Mouse (Mus musculus): ENCODE measurements around the gene Bbx. TPM values are rescaled to one million over a fixed set of nuclear protein-coding genes. Genes with fewer than 3 reads are reported as not detected.

Bbx gene
- total RNA-seq, 2 experiments from 2014 or later = 23.8 to 25.4 TPM

DNA sequence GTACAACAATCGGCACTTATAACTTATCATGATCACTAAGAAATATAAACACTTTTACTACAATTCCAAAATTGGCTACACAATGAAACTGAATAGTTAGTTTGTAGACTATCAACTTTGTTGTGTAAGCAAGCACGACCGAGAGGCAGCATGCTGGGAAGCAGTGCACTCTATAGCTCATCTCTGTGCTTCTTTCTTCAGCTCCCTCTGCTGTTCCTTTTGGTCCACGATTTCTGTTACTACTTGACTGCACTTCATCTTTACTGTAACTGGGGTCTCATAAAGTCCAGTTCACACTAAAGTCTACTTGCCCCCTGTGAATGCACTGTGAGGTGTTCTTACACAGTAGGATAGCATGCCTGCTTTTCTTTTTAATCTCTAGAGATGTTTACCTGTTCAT lies 189.7 kb downstream of the Bbx start:
- no peak for DNase-seq (ENCODE audit: low spot score in 2 of 2)

DNA sequence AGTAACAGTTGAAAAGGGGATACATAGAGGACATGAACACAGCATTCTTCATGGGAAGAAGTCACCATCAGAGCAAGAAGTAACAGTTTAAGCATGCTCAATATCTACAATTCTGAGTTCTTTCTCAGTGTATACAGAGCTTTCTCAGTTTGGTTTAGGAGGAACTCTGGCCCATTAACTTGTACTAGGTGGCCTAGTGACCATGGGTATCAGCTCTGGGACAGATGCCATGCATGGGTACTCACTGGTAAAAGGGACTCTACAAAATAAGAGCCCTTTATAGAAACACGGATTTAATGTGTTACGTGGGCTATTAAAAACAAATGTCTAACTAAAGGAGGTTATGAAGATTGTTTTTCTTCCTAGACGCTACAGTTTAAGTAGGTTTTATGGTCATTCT lies 190.6 kb downstream of the Bbx start:
- no peak for DNase-seq (ENCODE audit: low spot score in 2 of 2)

DNA sequence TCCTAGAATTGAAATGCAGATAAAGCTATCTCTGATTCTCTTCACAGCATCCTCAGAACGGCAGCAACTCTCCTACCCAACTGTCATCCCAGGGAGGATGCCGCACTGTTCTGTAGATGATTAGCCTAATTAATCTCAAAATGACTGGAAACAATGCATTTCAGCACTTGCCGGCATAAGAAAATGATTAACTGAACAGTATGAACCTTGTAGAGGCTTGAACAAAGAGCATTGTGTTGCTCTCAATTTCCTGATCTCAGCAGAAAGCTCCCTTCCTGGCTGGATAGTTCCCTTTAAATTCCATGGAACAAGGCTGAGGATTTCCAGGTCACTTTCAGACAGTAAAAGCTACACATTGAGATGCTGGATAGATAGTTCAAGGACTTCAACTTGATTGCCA lies 197.0 kb downstream of the Bbx start:
- DNase-seq (ENCODE audit: low spot score in 2 of 2) = no peak

DNA sequence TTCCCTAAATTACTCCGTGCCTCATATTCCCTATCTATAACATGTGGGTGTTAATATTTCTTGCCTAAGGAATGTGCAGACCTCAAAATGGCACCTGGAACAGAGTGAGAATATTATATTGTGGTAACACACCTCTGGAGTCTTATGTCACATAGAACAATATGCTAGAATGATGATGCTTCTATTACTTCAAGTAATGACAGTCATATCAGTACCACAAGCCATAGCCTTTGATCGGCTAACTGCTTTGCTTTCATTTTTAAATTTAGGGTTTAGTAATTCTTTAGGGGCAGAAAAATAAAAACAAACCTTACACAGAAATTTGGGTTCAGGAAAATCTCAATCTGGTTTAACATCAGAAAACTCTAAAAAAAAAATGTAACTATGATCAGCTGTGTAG lies 201.6 kb downstream of the Bbx start:
- DNase-seq (ENCODE audit: low spot score in 2 of 2) = no peak

DNA sequence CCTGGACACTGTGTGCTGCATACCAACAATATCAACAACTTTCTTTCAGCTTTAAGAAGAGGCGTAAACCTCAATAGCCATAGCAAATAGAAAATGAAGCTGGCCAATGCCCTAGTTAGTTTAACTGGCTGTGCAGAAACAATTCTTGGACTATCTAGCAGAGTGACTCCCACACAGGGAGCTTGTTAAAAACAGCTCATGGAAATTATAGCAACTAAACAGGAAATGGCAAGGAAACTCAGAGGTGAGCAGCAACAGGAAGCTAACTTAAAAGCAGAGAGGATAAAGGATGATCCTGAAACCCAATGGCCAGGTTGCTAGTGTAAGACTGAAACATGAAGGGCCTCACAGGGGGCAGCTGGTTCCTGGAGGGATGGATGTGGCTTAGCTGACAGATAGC lies 203.4 kb downstream of the Bbx start:
- DNase-seq (ENCODE audit: low spot score in 2 of 2) = no peak

DNA sequence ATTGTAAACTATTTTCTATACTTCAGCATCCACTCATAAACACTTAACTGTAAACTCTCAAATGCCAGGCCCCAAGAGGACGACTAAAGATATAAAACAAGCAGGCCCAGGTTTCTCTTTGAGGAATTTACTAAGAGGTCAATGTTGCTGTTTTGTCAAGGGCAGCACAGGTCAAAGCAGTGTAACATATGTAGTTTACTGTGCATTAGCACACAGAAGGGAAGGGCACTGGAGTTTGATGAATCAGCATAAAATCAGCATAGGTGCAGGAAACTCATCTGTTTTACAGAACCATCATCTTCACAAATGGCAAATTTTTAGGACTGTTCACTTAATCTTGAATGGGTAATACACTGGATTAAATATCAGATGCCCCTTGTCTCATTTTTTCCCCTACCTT lies 205.9 kb downstream of the Bbx start:
- DNase-seq (ENCODE audit: low spot score in 2 of 2) = no peak

DNA sequence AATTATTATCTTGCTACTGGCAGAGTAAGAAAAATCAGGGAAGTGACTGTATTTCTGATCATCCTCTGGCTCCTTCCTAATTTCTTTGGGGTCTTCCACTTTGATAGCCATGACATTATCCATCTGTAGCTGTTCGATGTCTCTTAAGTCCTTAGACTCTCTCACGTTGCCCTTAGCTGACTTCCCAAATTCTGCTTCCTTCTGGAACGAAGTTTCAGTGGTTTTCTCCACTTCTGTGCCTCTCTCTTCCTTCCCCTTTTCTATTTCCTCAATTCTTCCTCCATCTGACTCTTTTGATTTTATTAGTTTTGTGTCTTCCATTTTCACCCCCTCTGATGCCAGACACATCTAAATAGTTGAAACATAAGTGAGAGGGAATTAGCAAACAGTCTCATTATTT lies 207.2 kb downstream of the Bbx start:
- DNase-seq (ENCODE audit: low spot score in 2 of 2) = no peak

DNA sequence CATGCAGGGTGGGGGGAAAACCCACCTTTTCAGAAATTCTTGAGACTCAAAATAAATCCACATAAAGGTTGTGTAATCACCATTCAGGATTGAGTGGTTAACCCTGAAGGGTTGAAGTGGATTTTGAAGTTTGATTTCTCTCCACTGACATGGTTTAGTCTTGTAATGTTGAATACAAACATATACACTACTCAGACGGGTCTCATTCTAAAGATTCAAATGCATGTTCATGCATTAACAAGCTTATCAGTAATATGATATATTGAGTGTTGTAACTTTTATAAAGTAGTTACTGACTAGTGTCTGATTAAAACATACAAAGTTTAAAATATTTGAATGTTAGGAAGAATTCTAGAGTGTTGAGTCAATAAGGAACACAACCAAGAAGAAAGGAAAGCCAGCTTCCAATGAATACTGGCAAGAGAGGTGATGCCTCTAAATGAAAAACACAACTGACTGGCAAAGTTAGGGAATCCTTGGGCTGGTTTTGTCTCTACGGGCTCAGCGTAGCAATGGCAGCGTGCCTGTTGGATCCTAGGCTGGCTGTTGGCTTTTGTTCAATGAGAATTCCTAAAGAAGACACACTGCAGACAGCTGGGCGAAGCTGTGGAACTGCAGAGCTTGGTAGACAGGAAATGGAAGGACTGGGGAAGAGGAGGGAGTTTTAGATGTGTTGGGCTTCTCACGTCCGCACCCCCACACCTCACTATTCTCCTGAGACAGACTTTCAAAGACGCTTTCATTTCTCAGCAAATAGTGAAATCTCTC lies 211.3 kb downstream of the Bbx start:
- DNase-seq (ENCODE audit: low spot score in 2 of 2) = peak in 1 of 2 experiments; percentile 23

DNA sequence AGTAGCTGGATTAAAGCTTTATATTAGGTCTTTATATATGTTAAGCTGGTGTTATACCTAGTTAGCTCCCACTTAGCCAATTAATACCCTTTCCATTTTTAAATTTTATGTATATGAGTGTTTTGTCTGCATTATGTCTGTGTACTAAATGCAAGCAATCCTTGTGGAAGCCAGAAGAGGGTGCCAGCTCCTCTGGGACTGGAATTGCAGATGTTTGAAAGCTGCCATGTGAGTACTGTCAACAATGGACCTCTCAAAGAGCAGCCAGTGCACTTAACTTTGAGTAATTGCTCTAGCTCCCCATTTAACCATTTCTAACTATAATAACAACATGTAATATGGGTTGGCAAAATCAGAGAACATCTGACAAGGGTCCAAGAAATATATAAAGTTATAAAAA lies 215.1 kb downstream of the Bbx start:
- DNase-seq (ENCODE audit: low spot score in 2 of 2) = no peak

DNA sequence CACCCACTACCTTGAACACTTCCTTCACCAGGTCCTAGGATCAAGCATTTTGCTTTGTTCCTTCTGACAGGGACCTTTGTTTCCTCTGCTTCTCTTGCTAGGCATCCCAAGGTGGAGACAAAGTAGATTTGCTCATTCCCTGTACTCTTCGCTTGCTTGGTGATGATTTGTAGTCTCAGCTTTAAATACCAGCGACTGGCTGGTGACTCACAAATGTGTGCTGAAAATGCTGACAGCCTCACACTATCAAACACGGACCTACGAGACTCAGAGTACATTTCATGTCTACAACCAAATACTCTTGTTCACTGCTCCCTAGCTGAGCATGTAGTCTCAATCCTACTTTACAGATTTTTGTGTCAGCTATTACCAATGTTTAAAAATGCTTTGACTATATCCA lies 220.5 kb downstream of the Bbx start:
- no peak for DNase-seq (ENCODE audit: low spot score in 2 of 2)

DNA sequence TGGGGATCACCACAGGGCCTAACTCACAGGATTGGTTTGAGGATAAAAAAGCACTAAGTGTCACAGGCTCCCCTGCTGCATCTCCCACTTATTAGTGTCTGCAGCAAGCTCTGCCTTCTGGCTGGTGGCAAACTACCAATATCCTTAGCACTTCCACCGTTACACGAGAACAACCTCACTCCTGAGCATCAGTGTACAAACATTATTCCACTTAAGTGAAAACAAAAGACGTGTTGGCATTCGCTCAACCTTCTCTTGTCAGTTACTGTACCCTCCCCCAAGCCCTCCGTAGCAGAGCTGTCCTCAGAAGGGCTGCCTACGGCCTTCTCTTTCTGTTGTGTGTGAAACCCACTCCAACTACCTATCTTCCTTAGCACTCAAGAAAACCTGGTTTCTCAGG lies 221.0 kb downstream of the Bbx start:
- no peak for DNase-seq (ENCODE audit: low spot score in 2 of 2)

DNA sequence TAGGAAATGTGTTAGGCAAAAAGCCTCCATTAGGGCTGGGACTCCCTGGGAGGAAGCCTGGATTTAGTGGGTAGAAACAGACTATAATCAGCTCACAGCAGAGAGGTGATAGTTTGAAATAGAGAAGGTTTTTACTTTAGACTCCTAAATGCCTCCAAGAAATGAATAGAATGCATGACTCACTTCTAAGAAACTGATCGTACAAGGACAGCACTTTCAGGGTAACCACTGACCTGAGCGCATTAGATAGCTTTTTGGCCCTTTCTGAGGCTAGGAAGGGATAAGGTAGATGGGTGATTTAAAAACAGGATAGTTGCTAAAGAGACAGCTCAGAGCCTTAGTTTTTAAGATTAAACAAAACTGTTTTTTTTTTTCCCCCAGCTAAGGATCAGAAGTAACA lies 221.4 kb downstream of the Bbx start:
- no peak for DNase-seq (ENCODE audit: low spot score in 2 of 2)

DNA sequence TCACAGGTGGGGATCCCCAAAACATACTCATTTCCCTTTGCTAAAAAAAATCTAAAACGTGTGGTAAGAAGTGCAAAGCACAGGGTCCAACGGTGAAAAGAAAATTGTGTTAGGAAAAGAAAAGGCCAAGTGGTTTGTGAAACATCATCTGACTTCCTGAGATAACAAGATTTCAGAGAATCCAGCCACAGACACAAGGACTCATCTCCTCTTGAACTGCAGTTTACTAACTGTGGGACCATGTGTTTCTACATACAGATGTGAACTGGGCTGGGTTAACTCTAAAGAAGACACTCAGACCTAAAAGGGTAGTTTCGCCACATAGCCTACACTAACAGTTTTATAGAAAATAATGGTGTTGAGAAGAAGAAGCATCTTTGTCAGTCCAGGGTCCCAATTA lies 227.2 kb downstream of the Bbx start:
- no peak for DNase-seq (ENCODE audit: low spot score in 2 of 2)

DNA sequence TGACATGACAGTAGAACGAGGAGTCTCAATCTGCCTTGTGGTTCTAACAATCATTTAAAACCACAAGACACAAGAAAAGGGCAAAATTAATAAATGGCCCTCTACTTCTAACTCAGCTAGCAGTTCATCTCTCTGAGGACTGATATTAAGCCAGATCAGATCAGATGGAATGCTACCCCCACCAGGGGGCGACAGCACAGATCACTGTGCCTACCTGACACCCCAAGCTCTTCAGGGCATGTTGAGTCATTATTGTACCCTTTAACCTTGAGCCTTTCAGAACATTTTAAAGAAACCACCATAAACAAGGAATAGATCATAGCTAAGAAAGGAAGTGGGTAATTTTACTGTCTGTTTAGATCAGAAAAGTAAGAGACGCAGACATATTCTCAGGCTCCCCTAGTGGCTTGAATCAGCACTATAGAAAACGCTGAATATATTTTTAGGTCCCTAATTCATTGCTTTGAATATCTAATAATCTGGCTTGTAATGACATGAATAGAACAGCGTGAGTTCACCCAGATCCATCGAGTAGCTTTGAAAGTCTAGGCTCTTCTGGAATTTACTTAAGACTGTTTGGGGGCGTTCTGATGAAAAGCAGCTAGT lies 230.5 kb downstream of the Bbx start:
- DNase-seq (ENCODE audit: low spot score in 2 of 2) = no peak

DNA sequence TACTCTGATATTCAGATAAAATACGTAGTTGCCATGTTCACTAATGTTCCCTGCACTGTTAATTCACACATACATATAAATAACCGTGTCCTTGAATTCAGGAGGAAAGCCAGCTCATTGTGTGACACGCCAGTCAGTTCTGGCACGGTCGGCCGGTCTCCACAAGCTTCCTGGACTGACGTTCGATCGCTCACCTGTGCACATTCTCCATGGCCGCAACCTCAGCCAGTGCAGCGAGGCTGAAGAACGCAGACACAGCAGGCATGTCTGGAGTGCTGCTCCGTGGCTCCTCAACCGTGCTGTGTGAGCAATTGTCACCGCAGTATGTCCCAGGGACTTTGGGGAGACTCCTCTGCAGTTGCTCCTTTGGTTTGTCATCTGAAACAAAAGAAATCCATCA lies 232.0 kb downstream of the Bbx start:
- DNase-seq (ENCODE audit: low spot score in 2 of 2) = no peak

DNA sequence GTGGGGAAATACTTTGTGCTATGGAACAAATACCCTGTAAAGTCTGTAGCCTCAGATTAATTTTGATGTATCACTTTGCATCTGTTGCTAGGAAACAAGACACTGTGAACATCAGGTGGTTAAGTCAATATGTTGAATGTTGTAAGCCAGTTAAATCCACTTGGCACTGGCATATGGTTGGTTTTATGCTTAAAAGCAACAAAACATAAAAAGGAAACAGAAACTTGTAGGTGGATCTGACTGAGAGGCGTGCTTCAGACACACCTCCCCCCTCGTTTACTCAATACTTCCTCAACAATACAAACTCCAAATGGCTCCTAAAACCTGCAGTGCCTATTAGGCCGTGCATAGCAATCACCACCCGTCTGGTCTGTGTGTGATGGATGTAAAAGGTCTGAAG lies 236.1 kb downstream of the Bbx start:
- no peak for DNase-seq (ENCODE audit: low spot score in 2 of 2)

DNA sequence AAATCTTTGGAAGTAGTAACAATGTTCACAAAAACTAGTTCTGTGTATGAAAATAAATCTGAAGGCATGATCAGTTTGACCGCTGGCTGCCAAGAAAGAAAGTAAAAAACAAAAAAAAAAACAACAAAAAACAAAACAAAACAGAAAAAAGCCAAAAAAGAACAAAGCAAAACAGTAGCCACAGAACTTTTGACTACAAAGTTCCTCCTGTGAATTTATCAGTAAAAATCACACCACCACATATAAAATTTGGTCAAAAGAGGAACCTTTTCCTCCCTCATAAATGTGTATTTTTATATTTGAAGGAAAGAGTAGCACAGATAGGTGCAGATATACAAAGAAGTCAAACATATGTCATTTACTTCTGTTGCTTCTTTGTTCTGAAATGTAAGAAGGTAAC lies 239.6 kb downstream of the Bbx start:
- no peak for DNase-seq (ENCODE audit: low spot score in 2 of 2)

DNA sequence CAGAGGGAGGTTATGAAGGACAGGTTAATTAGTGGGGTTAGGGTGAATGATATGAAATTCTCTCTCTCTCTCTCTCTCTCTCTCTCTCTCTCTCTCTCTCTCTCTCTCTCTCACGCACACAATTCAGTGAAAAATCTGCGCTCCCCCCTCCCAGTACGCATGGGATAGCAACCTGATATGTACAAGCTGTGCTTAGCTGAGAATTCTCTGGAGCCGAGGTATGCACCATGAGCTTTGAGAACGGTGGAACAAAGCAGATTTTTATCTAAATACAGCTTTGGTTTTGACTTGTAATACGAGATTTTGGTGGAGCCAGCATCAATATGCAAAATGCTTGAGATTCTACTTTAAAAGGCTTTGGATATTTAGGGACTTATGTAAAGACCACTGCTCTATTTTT lies 243.1 kb downstream of the Bbx start:
- DNase-seq (ENCODE audit: low spot score in 2 of 2) = no peak

DNA sequence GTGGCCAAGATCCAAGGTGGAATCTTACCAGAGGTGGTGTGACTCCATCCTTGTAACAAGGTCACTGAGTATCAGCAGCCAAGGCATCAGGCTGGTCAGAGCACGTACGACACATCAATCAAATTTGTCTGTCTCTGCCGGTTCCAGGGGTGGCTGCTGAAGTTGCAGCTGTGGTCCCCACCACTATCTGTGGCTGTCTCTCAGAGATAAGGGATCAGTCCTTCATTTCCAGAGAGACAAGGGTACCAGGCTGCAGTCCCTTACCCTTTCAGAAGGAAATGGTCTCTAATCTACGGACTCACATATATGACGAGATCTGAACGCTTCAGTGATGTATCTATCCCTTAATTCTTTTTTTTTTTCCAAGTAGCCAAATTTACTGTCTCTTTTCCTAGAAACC lies 245.6 kb downstream of the Bbx start:
- DNase-seq (ENCODE audit: low spot score in 2 of 2) = no peak

DNA sequence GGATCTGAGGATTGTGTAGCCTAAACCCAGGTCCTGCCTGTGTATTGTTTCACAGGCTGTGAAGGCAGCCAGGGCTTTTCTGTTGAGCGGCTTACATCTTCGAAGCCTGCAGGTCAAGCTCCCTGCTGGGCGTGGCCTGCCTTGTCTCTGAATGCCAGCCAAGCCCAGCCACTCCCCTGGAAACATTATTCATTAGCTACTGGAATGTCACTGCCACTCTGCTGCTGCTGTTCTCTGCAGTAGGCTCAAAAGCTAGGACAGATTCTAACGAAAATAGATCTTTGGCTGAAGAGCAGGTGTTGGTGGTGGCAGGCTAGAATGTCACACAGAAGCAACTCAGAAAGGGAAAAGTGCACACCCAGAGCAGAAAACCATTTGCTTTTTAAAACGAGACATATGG lies 247.1 kb downstream of the Bbx start:
- no peak for DNase-seq (ENCODE audit: low spot score in 2 of 2)

DNA sequence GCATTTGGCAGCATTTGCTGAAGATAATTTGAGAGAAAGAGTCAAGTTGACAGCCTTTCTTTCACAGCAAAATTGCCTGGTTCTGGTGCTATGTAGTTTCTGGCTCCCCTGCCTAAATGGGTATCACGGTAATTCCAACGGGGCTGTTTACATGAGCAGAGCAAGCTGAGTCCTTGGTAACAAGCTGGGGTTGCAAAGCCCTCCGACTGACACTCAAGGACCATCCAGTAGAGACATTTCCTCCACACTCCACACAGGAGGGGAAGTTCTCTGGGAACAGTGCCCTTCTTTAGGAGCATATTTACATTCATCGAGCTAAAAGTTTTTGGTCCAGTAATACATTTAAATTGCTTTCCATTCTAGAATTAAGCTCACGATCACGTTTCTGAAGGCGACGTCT lies 249.2 kb downstream of the Bbx start:
- DNase-seq (ENCODE audit: low spot score in 2 of 2) = no peak

DNA sequence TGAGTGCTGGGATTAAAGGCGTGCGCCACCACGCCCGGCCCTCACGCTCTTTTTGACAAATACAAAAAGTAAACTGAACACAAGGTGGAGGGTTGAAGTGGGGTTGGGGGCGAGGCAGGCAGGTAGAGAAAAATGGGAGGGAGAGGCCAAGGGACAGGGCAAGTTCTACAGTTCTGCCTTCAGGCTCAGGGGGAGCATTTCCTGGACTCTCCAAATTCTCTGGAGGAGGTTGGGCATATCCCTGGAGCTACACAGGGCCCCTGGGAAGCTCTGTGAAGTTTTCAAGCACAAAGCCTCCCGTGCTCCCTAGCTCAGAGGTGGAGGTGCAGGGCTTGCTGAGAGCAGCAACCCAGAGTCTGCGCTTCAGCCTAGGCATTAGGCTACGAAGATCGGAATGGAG lies 249.6 kb downstream of the Bbx start:
- no peak for DNase-seq (ENCODE audit: low spot score in 2 of 2)

DNA sequence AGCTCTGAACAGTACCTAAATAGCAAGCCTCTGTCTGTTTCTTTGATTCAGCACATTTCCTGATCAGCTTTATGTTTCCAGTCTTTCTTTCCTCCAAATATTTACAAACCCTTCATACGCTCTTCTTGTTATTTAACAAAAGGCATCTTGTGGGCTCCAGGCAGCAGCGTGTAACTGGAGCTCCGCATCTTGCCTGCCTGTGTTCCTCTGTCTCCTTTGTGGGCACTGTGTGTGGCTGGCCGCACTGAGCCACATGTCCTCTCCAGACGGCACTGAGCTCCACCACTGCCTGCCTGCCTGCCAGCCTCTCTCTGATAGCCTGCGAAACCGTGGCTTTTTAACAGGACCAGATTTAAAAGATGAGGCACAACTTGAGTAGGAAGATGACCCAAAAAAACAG lies 259.4 kb downstream of the Bbx start:
- no peak for DNase-seq (ENCODE audit: low spot score in 2 of 2)

Measured in left cerebral cortex, adult 18-20 months (tissue).